ENCODE assay signal across 13 mouse cellular contexts in the genomic region with DNA sequence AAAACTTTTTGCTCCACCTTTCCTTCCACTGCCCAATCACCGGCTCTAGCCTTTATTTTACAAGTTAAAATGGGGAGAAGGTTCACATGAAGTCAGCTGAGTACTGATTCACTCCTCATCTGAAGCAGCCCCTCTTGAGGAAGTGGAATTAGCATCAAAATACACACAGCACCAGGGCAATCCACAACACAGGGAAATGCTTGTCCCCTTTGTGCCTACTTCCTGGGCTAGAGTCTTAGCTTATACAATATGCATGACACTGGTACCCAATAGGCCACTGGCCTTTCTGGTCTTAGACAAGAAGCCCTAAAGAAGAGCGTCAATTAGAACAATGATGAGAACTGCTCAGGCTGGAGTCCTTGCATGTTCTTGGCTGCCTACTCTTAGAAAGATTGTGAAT.
"Had no signal": no experiment of that assay in that cellular context is flagged by ENCODE, and none has a peak within 500 bp of the region (broad histone marks: within the 10 kb centered on the region; RNA-seq: fewer than 3 reads in every experiment).

No protein-coding gene starts in this region.

- DNase-seq: lung, adult 18-20 months; lung, embryonic 14.5 days; lung, postnatal 10 days; lung, postnatal 4 days; midbrain, embryonic 14.5 days; retina, postnatal 1 day; right cerebral cortex, adult 18-20 months; right cerebral cortex, postnatal 25 days; right cerebral cortex, postnatal 4 days; spleen, adult 18-20 months; thymus, adult 18-20 months; thymus, postnatal 14 days; thymus, postnatal 36 days had no signal
